Mouse (Mus musculus) E14TG2a.4 (cell line): ENCODE measurements at regions not wholly inside any gene's neighbourhood (a gene's known extent, or its start where the extent isn't known, plus 50 kb on each side); places are given as distances from the start of the nearest gene placed in this dataset.

ENCODE experiments used
- H3K27me3 ChIP-seq: 2 replicates; pipeline ENCODE4 v1.6.1; 2014; ENCODE audit warnings: low read length, control low read depth; ENCODE audit not compliant: insufficient read depth
- H3K36me3 ChIP-seq: 2 replicates; pipeline ENCODE4 v1.6.1; 2014; ENCODE audit warnings: low read length, control low read depth; ENCODE audit not compliant: insufficient read depth
- H3K4me1 ChIP-seq: replicated peaks from 2 replicates; pipeline ENCODE4 v1.6.1; 2014; ENCODE audit warnings: low read depth, low read length, control low read depth
- H3K4me3 ChIP-seq: replicated peaks from 2 replicates; pipeline ENCODE4 v1.5.1; 2014; ENCODE audit warnings: mild to moderate bottlenecking, low read length
- H3K9me3 ChIP-seq: 2 replicates; pipeline ENCODE4 v1.6.1; 2014; ENCODE audit warnings: low read length, control low read depth
- CTCF ChIP-seq: conservative IDR thresholded peaks from 2 replicates; pipeline ENCODE4 v1.5.1; 2014; ENCODE audit warnings: low read length
- NANOG ChIP-seq: IDR thresholded peaks from 2 replicates; pipeline ENCODE4 v1.6.1; 2014; ENCODE audit warnings: borderline replicate concordance, low read length, mixed read lengths
- POU5F1 ChIP-seq: IDR thresholded peaks from 2 replicates; pipeline ENCODE4 v1.6.1; 2014; ENCODE audit warnings: low read length, borderline replicate concordance

DNA sequence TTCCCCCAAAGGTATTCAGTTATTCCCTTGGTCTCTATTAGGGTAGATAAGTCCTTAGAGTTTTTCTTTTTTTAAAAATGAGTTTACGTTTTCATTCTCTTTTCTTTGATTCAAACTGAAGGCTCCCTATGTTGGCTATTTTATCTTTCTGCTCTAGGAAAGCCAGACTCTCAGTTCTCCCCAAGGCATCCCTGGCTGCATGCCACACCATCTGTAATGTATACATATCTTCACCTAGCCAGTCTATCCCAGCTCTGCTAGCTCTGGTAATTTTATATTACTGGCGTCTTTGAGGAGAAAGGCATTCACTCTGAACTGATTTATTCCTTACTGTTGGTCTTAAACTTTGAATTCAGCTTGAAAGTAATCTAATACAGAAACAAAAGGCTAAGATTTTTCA, 65.2 kb upstream of the Cabcoco1 start:
- Histone ChIP-seq H3K4me1 (no peaks in the 10 kb centered on the region), H3K9me3 (peaks cover 17% of the 10 kb centered on the region), H3K36me3 (no peaks in the 10 kb centered on the region), H3K4me3 (no peak overlapping the region), H3K27me3 (no peaks in the 10 kb centered on the region)
- no peak for TF ChIP-seq NANOG

DNA sequence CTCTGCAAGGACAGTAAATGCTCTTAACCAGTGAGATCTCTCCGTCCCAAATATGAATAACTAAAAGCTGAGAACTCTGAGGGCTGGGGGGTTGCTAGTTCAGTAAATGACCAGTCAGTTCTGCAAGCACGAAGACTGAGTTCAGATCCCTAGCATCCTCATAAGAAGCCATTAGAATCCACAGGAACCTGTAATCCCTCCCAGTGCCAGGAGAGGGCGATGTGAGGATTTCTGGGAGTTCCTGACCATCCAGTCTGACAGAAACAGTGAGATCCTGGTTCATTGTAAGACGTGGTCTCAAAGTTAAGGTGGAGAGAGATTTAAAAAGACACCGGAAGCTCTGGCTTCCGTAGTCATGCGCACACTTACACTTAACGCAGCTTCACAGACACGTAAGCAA, 70.2 kb upstream of the Cabcoco1 start:
- Histone ChIP-seq H3K4me1 (no peaks in the 10 kb centered on the region), H3K36me3 (no peaks in the 10 kb centered on the region), H3K9me3 (no peaks in the 10 kb centered on the region), H3K4me3 (no peak overlapping the region), H3K27me3 (no peaks in the 10 kb centered on the region)
- TF ChIP-seq CTCF (peak; percentile 63), NANOG (no peak), POU5F1 (no peak)

DNA sequence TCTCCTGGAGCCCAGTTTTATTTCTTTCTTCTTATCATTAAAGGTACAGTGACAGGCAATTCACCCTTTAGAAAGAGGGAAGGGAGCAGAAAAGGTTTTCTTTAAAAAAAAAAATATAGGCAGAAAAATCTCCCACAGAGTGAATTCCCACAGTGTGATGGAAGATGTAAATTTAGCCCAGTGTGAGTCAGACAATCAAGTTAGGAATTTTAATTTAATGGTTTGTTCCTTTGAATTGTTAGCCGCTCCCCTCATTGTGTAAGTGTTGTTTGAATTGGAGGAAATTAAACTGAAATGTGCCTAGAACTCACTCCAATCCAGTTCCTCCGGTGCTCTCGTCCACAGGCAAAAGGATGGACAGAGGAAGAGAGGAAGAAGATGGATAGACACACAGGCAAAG, 71.0 kb upstream of the Cabcoco1 start:
- Histone ChIP-seq H3K27me3 (no peaks in the 10 kb centered on the region), H3K4me3 (no peak overlapping the region), H3K9me3 (no peaks in the 10 kb centered on the region), H3K4me1 (no peaks in the 10 kb centered on the region), H3K36me3 (no peaks in the 10 kb centered on the region)
- no peak for TF ChIP-seq POU5F1
- no peak for TF ChIP-seq CTCF
- TF ChIP-seq NANOG, result peak; percentile 19; the same call in 1 of the 2 replicates

- no peaks in the 10 kb centered on the region for H3K36me3 ChIP-seq
- H3K4me1 ChIP-seq, result no peaks in the 10 kb centered on the region
- TF ChIP-seq CTCF (no peak), POU5F1 (no peak), NANOG (no peak)
- no peaks in the 10 kb centered on the region for H3K9me3 ChIP-seq
- H3K27me3 ChIP-seq, result no peaks in the 10 kb centered on the region
- no peak overlapping the region for H3K4me3 ChIP-seq
Observed at GRCm38 (mm10) chr10:68623786-68624185, 82.1 kb upstream of the Cabcoco1 start.

DNA sequence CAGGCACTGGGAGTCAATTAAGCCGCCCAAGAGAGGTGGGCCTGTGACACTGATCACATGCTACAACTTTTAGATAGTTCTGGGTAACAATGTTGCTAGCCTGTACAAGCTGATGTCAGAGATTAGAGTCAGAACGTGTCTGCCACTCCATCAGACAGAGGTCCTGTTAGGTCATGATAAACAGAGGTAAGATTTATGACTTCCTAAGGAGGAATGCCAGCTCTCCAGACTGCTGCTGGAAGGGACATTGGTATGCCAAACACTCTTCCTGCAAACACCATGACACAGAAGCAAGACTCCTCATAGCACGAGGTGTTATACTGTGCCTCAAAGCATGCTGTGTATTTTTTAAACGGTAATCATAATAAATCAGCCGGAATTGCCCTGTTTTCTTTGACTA, 83.6 kb upstream of the Cabcoco1 start:
- Histone ChIP-seq H3K4me1 (no peaks in the 10 kb centered on the region), H3K4me3 (no peak overlapping the region), H3K27me3 (no peaks in the 10 kb centered on the region), H3K9me3 (no peaks in the 10 kb centered on the region), H3K36me3 (no peaks in the 10 kb centered on the region)
- TF ChIP-seq CTCF (no peak), POU5F1 (no peak), NANOG (no peak)

DNA sequence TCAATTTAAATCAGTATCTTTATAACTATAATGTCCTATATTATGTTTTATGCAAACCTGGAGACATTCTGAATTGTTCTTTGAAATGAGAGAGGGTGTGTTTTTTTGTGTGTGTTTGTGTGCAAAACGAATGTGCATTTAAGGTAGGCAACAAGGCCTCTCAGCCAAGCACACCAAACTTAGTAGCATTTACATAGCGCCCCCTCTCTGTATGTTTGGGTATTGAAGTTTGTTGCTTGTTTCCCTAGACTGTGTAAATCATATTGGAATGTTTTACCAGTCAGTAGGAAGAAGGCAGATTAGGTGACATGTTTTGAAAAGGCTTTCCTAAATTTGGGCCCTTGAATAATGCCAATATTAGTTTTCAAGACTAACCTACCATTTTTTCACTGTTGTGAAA, 84.1 kb upstream of the Cabcoco1 start:
- peak; percentile 55 for TF ChIP-seq CTCF
- TF ChIP-seq NANOG, result no peak
- H3K36me3 ChIP-seq, result no peaks in the 10 kb centered on the region
- no peaks in the 10 kb centered on the region for H3K9me3 ChIP-seq
- no peak overlapping the region for H3K4me3 ChIP-seq
- no peaks in the 10 kb centered on the region for H3K27me3 ChIP-seq
- no peaks in the 10 kb centered on the region for H3K4me1 ChIP-seq

GRCm38 (mm10) chr10:68629486-68629885, 87.8 kb upstream of the Cabcoco1 start:
- TF ChIP-seq NANOG, result no peak
- no peak for TF ChIP-seq POU5F1
- TF ChIP-seq CTCF, result no peak
- Histone ChIP-seq H3K27me3 (no peaks in the 10 kb centered on the region), H3K4me1 (no peaks in the 10 kb centered on the region), H3K4me3 (no peak overlapping the region), H3K36me3 (no peaks in the 10 kb centered on the region), H3K9me3 (no peaks in the 10 kb centered on the region)

GRCm38 (mm10) chr10:68633180-68633579, 90.3 kb upstream of the Tmem26 start:
- Histone ChIP-seq H3K4me3 (no peak overlapping the region), H3K9me3 (no peaks in the 10 kb centered on the region), H3K36me3 (no peaks in the 10 kb centered on the region), H3K27me3 (no peaks in the 10 kb centered on the region), H3K4me1 (no peaks in the 10 kb centered on the region)
- TF ChIP-seq CTCF (no peak), NANOG (no peak), POU5F1 (no peak)

DNA sequence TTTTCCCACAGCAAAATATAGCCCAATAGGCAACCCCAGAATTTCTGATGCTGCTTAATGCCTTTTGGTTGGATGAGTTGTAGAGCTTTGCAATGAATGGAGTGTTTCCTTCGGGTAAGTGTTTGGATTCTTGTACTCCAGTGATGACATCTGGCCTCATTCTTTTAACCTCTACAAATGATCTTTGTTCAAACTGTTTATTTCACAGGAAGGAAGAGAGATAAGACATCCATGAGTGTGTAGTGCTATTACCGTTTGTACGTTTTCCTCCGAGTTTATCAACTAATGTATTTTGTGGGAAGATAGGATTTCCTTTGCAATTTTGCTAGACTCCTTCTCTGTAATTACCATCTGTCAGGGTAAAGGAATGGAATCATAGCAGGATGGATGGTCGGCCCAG, 70.7 kb upstream of the Tmem26 start:
- TF ChIP-seq NANOG (no peak), CTCF (no peak), POU5F1 (no peak)
- H3K27me3 ChIP-seq, result no peaks in the 10 kb centered on the region
- H3K4me1 ChIP-seq, result no peaks in the 10 kb centered on the region
- no peak overlapping the region for H3K4me3 ChIP-seq
- no peaks in the 10 kb centered on the region for H3K36me3 ChIP-seq
- H3K9me3 ChIP-seq, result no peaks in the 10 kb centered on the region

GRCm38 (mm10) chr10:68655491-68655890, 68.0 kb upstream of the Tmem26 start:
- H3K4me3 ChIP-seq, result no peak overlapping the region
- no peaks in the 10 kb centered on the region for H3K36me3 ChIP-seq
- H3K4me1 ChIP-seq, result no peaks in the 10 kb centered on the region
- no peaks in the 10 kb centered on the region for H3K27me3 ChIP-seq
- H3K9me3 ChIP-seq, result peaks cover 8% of the 10 kb centered on the region; the same call in 1 of the 2 replicates
- no peak for TF ChIP-seq NANOG
- TF ChIP-seq POU5F1, result no peak
- no peak for TF ChIP-seq CTCF
